Mouse (Mus musculus): ENCODE results near the gene Pdia5. TPM values are rescaled to one million over a fixed set of nuclear protein-coding genes. Genes with fewer than 3 reads are reported as not detected.

Gene Pdia5
- polyA plus RNA-seq (2014; fragmentation: Illumina TruSeq; extraction: RNeasy Lipid Tissue Mini Kit (QIAGEN cat#74804); ENCODE audit: low read depth, low replicate concordance): 42.6 TPM

DNA sequence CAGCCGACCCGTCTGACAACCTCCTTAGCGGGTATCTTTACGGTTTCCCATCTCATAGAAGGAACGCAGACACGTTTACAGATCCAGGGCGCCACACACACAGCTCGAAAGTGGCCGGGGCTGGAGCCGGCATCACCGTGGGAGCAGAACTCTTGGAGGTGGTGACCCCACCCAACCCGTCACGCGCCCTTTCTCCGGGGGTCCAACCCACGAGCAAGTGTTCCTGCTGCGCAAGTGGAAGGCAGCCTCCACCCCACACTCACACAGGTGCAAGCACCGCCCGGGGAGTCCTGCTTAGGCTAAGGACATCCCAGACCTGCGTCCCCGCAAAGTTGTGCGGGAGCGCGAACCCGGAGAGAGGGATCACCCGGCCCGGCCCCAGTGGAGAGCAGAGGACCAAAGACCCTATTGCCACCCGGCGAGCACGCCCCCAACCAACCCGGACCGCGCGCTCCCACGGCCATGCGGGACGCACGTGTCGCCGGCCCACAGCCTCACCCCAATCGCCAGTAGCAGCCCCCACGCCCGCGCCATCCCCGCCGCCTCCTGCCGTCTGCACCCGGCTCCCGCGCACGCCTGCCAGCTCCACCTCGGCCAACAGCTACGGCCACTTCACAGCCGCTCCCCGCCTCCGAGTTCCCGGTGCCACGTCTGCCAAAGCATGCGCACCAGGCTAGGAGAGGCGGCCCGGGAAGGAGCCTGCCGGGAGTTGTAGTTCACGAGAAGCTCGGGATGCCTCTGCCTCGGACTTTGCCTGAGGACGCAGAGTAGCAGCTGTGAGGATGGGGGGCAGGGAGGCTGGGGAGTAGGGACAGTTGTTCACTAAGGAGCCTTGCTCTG is at the start of gene Pdia5:
Gene Pdia5, minus strand, starts transcription at position 643 of the 840 bp plus-strand sequence.

DNA sequence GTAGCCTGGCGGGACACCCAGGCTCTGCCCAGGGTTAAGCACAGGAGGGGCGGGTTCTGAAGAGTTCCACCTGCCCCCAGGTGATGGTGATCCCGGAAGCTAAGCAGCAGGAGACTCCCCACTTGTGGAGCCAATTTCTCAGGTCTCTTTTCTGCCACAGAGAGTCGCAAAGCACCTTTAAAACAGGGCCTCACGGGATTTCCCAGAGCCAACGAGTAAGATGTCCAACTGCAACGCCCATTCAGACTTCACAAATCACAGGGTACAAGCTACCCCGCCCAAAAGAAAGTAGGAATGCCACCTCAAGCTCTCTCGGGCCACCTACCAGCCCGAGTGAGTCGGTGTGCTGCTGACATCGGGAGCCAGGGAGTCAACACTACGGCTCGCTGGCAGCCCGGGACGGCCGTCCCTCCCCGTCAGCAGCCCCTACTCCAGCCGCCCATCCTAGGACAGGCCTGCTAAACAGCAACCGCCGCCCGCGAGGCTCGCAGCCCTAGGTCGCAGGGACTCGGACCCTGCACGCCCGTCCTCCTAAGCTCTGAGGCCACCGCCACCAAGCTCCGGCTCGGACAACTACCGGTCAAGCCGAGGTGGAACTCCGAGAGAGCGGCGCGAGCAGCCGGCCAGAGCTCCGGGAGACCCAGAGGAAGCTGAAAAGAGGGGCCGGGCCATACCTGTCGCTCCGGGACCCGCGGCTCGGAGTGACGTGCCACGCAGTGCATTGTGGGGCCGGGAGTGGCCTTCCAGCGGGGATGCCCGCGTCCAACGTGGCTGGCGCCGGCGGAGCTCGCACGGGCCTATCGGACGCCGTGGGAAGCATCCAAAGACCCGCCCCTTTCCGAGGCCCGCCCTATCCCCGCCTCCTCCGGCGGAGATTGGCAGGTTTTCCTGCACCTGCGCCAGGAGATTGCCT is 127.3 kb downstream of the Pdia5 start, which contains the start of gene Sec22a:
Gene Sec22a, minus strand, starts transcription at position 769 of the 913 bp plus-strand sequence.

Other genes starting within 250 kb of the Pdia5 start
- 21.8 TPM for gene Sec22a, start 127.0 kb downstream of the Pdia5 start, polyA plus RNA-seq (2014; fragmentation: Illumina TruSeq; extraction: RNeasy Lipid Tissue Mini Kit (QIAGEN cat#74804); ENCODE audit: low read depth, low replicate concordance)
- 4.5 TPM for gene Sema5b, start 50.3 kb upstream of the Pdia5 start, polyA plus RNA-seq (2014; fragmentation: Illumina TruSeq; extraction: RNeasy Lipid Tissue Mini Kit (QIAGEN cat#74804); ENCODE audit: low read depth, low replicate concordance)

Measured in adipose tissue, adult 10 weeks (tissue).